Mouse (Mus musculus): Measurements from ENCODE around the gene Ppat. TPM values are rescaled to one million over a fixed set of nuclear protein-coding genes. Genes with fewer than 3 reads are reported as not detected.

The Ppat gene
- polyA plus RNA-seq, 1 experiment from 2014 or later = 13.7 TPM

GRCm38 (mm10) chr5:76904713-76905404 is 46.5 kb downstream of the Ppat start:
- ATAC-seq (ENCODE audit: low FRiP score) = peak; percentile 68
- H3K27me3 ChIP-seq (ENCODE audit: control insufficient read depth, insufficient read depth, low read length) = no peaks in the 10 kb centered on the region

DNA sequence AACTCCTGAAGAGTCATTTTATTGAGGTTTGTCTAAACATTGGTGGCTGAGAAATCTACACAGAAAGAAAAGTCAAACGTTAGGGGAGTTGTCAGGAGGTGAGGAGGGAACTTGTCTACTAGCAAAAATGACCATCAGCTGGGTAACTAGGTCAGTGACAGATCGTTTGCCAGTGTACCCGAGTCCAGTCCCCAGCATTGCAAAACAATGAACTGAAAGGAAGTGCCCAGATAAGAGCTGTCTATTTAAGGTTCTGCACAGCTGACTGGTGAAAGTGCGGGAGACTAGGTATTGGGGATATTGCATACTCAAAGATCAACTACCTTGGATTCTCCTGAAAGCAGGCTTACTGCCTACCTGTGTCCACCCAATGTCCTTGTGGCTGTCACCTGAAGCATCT is 49.2 kb downstream of the Ppat start:
- no peaks in the 10 kb centered on the region for H3K9me3 ChIP-seq (ENCODE audit: control insufficient read depth, low read length)
- DNase-seq (ENCODE audit: low spot score) = no peak
- no peak overlapping the region for H3K4me3 ChIP-seq (replicated peaks; ENCODE audit: low read length)
- peaks cover 8% of the 10 kb centered on the region; the same call in 1 of the 2 replicates for H3K36me3 ChIP-seq (replicated peaks; ENCODE audit: control insufficient read depth, insufficient read depth)
- peaks cover 5% of the 10 kb centered on the region; the same call in 1 of the 2 replicates for H3K4me1 ChIP-seq (replicated peaks; ENCODE audit: control insufficient read depth, insufficient read depth, low read length)
- H3K9ac ChIP-seq = no peak overlapping the region
- WGBS = 89% methylated on average over 4 of the region's 4 CpGs
- no peak overlapping the region for H3K27ac ChIP-seq
- no peak for ATAC-seq (ENCODE audit: low FRiP score)
- no peaks in the 10 kb centered on the region for H3K27me3 ChIP-seq (ENCODE audit: control insufficient read depth, insufficient read depth, low read length)
- no peak overlapping the region for H3K4me2 ChIP-seq (replicated peaks)

More at GRCm38 (mm10) chr5:76904713-76905404, 46.5 kb downstream of the Ppat start:
- no peak for DNase-seq (ENCODE audit: low spot score)
- peaks cover 5% of the 10 kb centered on the region; the same call in 1 of the 2 replicates for H3K4me1 ChIP-seq (replicated peaks; ENCODE audit: control insufficient read depth, insufficient read depth, low read length)
- H3K36me3 ChIP-seq (replicated peaks; ENCODE audit: control insufficient read depth, insufficient read depth) = 0 out of 2 replicates have a peak, but pooled peaks cover 5% of the 10 kb centered on the region
- H3K9ac ChIP-seq = peak overlapping the region; percentile 68
- H3K27ac ChIP-seq = peak overlapping the region; percentile 81
- peak overlapping the region; percentile 46 for H3K4me3 ChIP-seq (replicated peaks; ENCODE audit: low read length)
- no peaks in the 10 kb centered on the region for H3K9me3 ChIP-seq (ENCODE audit: control insufficient read depth, low read length)
- H3K4me2 ChIP-seq (replicated peaks) = peak overlapping the region; percentile 82
- WGBS = 1% methylated on average over 19 of the region's 19 CpGs

DNA sequence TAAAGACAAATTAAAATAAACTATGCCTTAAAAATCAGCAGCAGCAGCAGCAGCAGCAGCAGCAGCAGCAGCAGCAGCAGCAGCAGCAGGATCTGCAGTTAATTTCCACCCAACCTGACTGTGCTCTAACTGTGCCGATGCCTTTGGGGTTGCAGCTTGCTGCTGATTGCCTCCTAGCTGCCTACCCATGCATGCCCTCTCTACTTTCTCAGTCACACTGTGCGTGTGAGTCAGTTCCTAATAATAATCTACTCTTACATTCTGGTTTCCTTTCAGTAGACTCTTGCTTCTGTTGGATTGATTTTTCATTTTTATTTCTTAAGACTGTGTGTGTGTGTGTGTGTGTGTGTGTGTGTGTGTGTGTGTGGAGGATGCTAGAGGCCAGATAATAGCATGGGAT is 58.3 kb downstream of the Ppat start:
- ATAC-seq (ENCODE audit: low FRiP score) (no peak), DNase-seq (ENCODE audit: low spot score) (no peak)
- 88% methylated on average over 2 of the region's 2 CpGs for WGBS

DNA sequence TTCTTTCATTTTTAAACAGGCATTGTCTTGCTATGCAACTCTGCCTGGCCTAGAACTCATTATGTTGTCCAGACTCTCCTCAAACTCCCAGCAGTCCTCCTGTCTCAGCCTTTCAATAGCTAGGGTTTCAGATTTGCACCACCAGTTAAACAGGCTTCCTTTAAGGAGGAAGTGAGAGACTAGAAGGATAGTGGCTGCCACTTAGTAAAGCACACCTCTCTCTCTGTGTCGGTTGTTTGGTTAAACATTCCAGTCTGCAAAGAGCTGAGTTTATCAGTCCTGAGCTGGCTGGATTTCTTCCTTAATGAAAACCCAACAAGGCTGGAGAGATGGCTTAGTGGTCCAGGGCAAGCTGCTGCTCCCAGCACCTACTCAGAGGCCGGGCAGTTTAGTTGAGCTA is 58.8 kb downstream of the Ppat start:
- 90% methylated on average over 2 of the region's 2 CpGs for WGBS
- peaks cover 58% of the 10 kb centered on the region for H3K36me3 ChIP-seq (replicated peaks; ENCODE audit: control insufficient read depth, insufficient read depth)

More for the DNA sequence above, 58.3 kb downstream of the Ppat start:
- H3K4me3 ChIP-seq (replicated peaks; ENCODE audit: low read length) = no peak overlapping the region
- no peaks in the 10 kb centered on the region for H3K27me3 ChIP-seq (ENCODE audit: control insufficient read depth, insufficient read depth, low read length)
- no peaks in the 10 kb centered on the region for H3K9me3 ChIP-seq (ENCODE audit: control insufficient read depth, low read length)
- no peak overlapping the region for H3K9ac ChIP-seq
- no peak overlapping the region for H3K4me2 ChIP-seq (replicated peaks)
- no peaks in the 10 kb centered on the region for H3K4me1 ChIP-seq (replicated peaks; ENCODE audit: control insufficient read depth, insufficient read depth, low read length)
- no peak overlapping the region for H3K27ac ChIP-seq
- peaks cover 58% of the 10 kb centered on the region for H3K36me3 ChIP-seq (replicated peaks; ENCODE audit: control insufficient read depth, insufficient read depth)

DNA sequence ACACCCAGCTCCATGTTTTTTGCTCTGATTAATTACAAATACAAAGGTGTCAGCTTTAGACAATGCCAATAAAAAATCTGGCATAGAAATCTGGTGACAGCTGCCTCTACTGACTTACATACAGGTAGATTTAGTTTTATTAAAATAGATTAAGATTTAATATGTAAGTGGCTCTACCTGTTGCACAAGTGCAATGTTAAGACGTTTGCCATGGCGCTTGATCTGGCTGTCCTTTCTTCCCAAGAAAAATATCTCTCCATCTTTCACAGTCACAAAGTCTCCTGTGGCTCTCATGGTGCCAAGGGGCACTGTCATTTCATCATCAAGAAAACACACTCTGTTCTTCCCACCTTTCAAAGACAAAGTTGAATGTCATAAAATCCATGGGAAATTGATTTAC is 64.4 kb downstream of the Ppat start:
- no peak for ATAC-seq (ENCODE audit: low FRiP score)
- WGBS = 94% methylated on average over 2 of the region's 2 CpGs
- Histone ChIP-seq H3K36me3 (replicated peaks; ENCODE audit: control insufficient read depth, insufficient read depth) (peaks cover 71% of the 10 kb centered on the region), H3K4me3 (replicated peaks; ENCODE audit: low read length) (no peak overlapping the region), H3K4me1 (replicated peaks; ENCODE audit: control insufficient read depth, insufficient read depth, low read length) (no peaks in the 10 kb centered on the region), H3K9ac (no peak overlapping the region), H3K27me3 (ENCODE audit: control insufficient read depth, insufficient read depth, low read length) (no peaks in the 10 kb centered on the region), H3K9me3 (ENCODE audit: control insufficient read depth, low read length) (no peaks in the 10 kb centered on the region), H3K4me2 (replicated peaks) (no peak overlapping the region), H3K27ac (no peak overlapping the region)
- DNase-seq (ENCODE audit: low spot score) = no peak

More for the DNA sequence above, 58.8 kb downstream of the Ppat start:
- ATAC-seq (ENCODE audit: low FRiP score) = no peak
- Histone ChIP-seq H3K9ac (no peak overlapping the region), H3K4me1 (replicated peaks; ENCODE audit: control insufficient read depth, insufficient read depth, low read length) (no peaks in the 10 kb centered on the region), H3K4me2 (replicated peaks) (no peak overlapping the region), H3K27me3 (ENCODE audit: control insufficient read depth, insufficient read depth, low read length) (no peaks in the 10 kb centered on the region), H3K4me3 (replicated peaks; ENCODE audit: low read length) (no peak overlapping the region), H3K9me3 (ENCODE audit: control insufficient read depth, low read length) (no peaks in the 10 kb centered on the region), H3K27ac (no peak overlapping the region)
- no peak for DNase-seq (ENCODE audit: low spot score)

DNA sequence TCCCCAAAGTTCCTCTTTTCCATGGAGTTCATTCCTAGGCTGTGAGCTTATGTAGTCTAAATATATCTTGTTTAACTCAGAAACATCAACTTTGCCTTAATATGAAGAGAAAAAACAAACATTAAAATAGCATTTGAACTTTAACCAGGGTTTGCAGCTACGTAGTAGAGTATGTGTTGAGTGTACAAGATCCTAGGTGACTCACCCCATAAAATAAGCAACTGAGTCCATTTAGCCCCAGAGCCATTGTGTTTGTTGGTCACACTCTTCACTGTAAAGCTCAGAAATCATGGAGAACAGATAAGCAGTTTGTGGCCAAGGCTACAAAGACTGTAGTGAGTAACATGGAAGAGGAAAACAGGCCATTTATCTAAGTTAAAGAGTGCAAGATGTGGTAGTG is 67.3 kb downstream of the Ppat start:
- DNase-seq (ENCODE audit: low spot score) (no peak), ATAC-seq (ENCODE audit: low FRiP score) (no peak)
- no peak overlapping the region for H3K4me2 ChIP-seq (replicated peaks)
- no peaks in the 10 kb centered on the region for H3K4me1 ChIP-seq (replicated peaks; ENCODE audit: control insufficient read depth, insufficient read depth, low read length)
- peaks cover 55% of the 10 kb centered on the region for H3K36me3 ChIP-seq (replicated peaks; ENCODE audit: control insufficient read depth, insufficient read depth)
- H3K27me3 ChIP-seq (ENCODE audit: control insufficient read depth, insufficient read depth, low read length) = no peaks in the 10 kb centered on the region
- WGBS = 88% methylated on average over 1 of the region's 1 CpGs
- H3K9me3 ChIP-seq (ENCODE audit: control insufficient read depth, low read length) = no peaks in the 10 kb centered on the region
- no peak overlapping the region for H3K27ac ChIP-seq
- H3K4me3 ChIP-seq (replicated peaks; ENCODE audit: low read length) = no peak overlapping the region
- no peak overlapping the region for H3K9ac ChIP-seq

- WGBS = 91% methylated on average over 25 of the region's 25 CpGs
- H3K9ac ChIP-seq = no peak overlapping the region
Measured at GRCm38 (mm10) chr5:76876106-76876758, 75.1 kb downstream of the Ppat start.

DNA sequence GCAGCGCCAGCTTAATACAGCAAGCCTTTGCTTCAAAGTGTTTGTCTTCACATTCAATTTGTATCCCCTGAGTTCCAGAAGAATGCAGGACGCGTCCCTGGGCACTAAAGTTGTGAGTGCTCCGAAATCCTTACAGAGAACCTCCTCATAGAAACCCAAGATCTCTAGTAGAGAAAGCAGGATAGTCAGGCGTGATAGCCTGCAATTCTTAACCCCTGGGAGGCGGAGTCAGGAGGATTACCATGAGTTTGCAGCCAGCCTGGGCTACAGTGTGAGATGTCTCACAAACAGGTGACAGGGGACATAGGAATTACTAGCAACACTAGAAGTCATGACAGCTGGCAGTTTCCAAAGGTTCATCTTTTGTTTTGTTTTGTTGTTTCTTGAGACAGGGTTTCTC is 81.8 kb downstream of the Ppat start:
- no peaks in the 10 kb centered on the region for H3K27me3 ChIP-seq (ENCODE audit: control insufficient read depth, insufficient read depth, low read length)
- DNase-seq (ENCODE audit: low spot score) (no peak), ATAC-seq (ENCODE audit: low FRiP score) (no peak)
- H3K4me3 ChIP-seq (replicated peaks; ENCODE audit: low read length) = no peak overlapping the region
- peak overlapping the region; percentile 39 for H3K4me2 ChIP-seq (replicated peaks)
- 60% methylated on average over 6 of the region's 6 CpGs for WGBS
- H3K27ac ChIP-seq = no peak overlapping the region
- no peaks in the 10 kb centered on the region for H3K9me3 ChIP-seq (ENCODE audit: control insufficient read depth, low read length)
- H3K9ac ChIP-seq = no peak overlapping the region
- H3K36me3 ChIP-seq (replicated peaks; ENCODE audit: control insufficient read depth, insufficient read depth) = peaks cover 79% of the 10 kb centered on the region
- no peaks in the 10 kb centered on the region for H3K4me1 ChIP-seq (replicated peaks; ENCODE audit: control insufficient read depth, insufficient read depth, low read length)

More at GRCm38 (mm10) chr5:76876106-76876758, 75.1 kb downstream of the Ppat start:
- no peak for DNase-seq (ENCODE audit: low spot score)
- H3K4me2 ChIP-seq (replicated peaks) = no peak overlapping the region
- no peaks in the 10 kb centered on the region for H3K9me3 ChIP-seq (ENCODE audit: control insufficient read depth, low read length)
- H3K27me3 ChIP-seq (ENCODE audit: control insufficient read depth, insufficient read depth, low read length) = no peaks in the 10 kb centered on the region
- ATAC-seq (ENCODE audit: low FRiP score) = no peak
- H3K4me1 ChIP-seq (replicated peaks; ENCODE audit: control insufficient read depth, insufficient read depth, low read length) = no peaks in the 10 kb centered on the region
- H3K4me3 ChIP-seq (replicated peaks; ENCODE audit: low read length) = no peak overlapping the region
- H3K27ac ChIP-seq = no peak overlapping the region
- peaks cover 64% of the 10 kb centered on the region for H3K36me3 ChIP-seq (replicated peaks; ENCODE audit: control insufficient read depth, insufficient read depth)

- Histone ChIP-seq H3K4me1 (replicated peaks; ENCODE audit: control insufficient read depth, insufficient read depth, low read length) (no peaks in the 10 kb centered on the region), H3K36me3 (replicated peaks; ENCODE audit: control insufficient read depth, insufficient read depth) (peaks cover 71% of the 10 kb centered on the region), H3K9ac (no peak overlapping the region), H3K9me3 (ENCODE audit: control insufficient read depth, low read length) (no peaks in the 10 kb centered on the region), H3K27me3 (ENCODE audit: control insufficient read depth, insufficient read depth, low read length) (no peaks in the 10 kb centered on the region), H3K4me2 (replicated peaks) (peak overlapping the region; percentile 39), H3K27ac (no peak overlapping the region), H3K4me3 (replicated peaks; ENCODE audit: low read length) (0 out of 2 replicates have a peak overlapping the region, but pooled peaks have one; percentile 8)
- DNase-seq (ENCODE audit: low spot score) = peak; percentile 60
- ATAC-seq (ENCODE audit: low FRiP score) = peak; percentile 70; the same call in 1 of the 2 replicates
- 31% methylated on average over 16 of the region's 16 CpGs for WGBS
Measured at GRCm38 (mm10) chr5:76868693-76869286, 82.6 kb downstream of the Ppat start.
